Mouse (Mus musculus): ENCODE measurements at regions not wholly inside any gene's neighbourhood (a gene's known extent, or its start where the extent isn't known, plus 50 kb on each side); places are given as distances from the start of the nearest gene placed in this dataset.

DNA sequence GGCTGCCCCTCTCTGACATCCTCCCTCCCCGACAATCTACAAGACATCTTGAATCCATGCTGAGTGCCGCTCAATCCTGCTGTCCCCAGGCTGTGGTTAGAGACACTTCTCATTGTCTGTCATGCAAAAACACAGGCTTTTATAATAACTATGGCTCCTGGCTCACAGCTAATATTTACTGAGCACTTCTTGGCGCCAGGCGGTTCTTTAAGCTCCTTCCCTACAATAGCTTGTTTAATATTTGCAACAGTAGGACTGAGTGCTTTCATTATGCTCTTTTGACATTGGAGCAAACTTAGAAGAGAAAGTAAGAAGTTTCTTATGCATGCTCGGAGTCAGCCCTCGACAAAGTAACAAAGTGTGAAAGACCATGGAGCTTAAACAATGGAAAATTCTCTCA lies 151.6 kb upstream of the Irx6 start:
- DNase-seq = no peak

DNA sequence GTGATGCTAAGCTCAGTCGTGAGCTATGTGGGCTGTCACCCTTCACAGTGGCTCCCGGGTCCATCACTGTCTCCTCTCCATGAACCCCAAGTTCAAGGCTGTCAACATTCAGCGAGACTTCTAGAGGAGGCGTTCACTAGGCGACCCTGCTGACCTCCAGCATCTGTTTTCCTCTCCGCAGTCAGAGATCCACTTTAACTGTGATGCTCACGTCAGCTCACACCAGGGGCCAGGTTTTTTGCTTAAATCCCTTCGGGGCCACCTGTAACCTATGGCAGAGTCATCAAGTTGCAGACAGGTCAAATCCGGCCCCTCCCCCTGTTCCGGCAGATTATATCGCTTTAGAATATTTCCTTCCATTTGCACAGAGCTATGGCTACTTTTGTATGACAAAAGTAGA lies 144.3 kb upstream of the Irx6 start:
- DNase-seq = peak; percentile 32

DNA sequence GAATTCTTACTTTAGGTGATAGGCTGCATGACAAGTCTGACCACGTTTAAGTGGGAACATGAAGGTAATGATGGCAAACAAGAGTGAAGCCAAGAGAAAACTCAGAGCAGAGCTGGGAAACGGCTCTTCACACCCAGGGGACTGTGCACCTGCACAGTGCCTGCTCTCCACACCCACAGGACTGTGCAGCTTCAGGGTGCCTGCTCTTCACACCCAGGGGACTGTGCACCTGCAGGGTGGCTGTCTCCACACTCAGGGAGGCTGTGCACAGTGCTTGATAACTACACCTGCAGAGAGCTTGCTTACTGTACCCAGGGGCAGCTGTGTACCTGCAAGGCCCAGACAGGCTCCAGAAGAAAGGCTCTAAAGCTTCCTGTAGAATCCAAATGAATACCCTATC lies 133.5 kb upstream of the Irx6 start:
- no peak for DNase-seq

DNA sequence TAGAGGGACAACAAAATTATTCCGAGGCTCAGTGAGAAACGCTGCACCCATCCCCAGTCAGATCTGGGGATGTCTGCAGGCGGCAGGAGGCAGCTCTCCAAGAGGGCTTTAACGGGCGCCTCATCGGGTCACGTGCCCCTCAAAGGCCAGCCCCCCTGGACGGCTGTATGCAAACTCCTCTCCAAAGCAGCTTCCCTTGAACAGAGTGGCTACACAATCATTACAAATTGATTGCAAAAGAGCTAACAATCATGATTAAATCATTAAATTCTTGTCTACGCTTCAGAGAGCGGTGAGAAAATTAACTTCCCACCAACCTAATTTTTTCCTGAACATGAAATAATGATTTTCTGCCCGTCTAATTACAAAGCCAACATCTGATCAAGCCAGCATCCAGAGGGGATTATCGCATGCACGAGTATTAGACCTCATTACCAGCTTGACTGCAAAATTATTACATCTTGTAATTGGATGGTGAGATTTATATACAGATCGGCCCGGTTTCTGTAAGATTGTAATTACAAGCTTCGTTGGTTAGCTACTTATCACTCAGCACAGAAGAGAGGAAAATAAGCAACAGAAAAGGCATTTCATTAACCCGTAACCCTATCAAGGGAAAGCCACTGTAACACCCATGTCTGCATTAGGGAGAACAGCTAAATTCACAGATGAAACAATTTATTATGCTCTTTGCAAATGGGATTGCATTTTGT lies 128.6 kb upstream of the Irx6 start:
- peak; percentile 29 for DNase-seq

DNA sequence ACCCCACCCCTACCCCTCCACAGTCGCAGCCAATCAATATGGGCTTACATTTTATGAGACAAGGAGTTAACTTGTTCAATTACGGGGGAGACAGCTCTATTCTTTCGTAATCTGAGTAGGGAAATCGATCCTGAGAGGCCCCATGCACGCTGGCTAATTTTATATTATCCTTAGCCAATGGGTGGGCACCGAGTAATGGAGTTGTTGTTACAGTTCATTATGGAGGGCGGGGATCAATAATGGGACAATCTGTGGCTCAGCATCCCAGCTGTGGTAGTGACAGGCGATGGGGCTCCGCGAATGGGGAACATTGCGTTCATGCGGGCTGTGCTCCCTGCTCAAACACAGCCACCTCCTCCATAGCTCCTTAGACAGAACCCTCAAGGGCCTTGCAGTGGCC lies 118.9 kb upstream of the Irx6 start:
- DNase-seq = no peak

DNA sequence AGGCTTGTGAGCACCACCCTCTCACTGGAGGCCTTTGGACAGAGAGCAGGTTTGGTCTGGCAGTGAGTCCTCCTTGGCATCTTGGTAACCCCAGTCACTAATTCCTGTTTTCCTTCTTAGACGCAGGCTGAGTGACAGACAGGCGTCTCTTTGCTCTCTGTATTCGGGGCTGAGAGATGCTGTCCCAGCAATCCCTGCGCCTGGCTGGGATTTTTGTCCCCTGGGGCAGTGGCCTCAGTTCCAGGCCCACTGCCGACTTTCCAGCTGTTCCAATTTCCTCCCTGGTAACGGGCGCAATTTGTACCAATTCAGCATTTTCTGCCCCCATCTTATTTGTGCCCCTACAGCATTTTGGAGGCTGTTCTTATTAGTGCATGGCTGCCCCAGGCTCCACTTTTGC lies 118.5 kb upstream of the Irx6 start:
- peak; percentile 49 for DNase-seq

DNA sequence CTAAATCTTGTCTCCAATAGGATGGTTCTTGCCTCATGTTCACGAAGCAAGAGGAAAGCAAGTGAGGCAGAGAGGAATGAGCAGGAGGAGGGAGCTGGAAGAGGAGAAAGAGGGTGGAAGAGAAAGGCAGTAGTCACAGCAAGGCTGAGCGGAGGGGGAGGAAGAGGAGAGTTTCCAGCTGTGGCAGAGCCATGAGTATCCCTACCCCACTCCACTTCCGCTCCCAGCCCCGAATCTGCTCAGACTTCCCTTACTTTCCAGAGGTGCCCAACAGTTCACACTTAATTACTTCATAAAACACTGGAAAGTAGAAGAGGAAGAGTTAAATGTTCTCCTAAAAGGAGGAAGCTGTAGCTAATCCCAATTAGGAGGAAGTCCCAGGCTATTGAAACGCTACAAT lies 111.6 kb upstream of the Irx6 start:
- no peak for DNase-seq

DNA sequence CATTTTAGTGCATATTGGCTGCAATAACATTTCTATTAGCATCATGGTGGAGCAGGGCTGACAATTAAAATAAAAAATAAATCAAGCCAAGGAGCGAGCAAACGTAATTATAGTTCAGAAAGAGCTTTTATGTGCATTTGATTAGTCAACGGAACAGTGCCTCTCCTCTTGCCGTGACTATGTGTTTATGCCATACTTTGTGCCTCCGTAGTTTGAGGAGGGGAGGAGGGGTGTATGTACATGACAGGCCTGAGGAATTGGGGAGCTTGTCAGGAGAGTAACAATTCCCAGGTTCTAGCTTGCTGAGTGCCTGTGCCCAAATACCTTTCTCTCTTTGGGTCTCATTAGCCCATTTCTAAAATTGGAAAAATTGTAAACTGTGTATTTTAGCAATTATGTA lies 111.1 kb upstream of the Irx6 start:
- no peak for DNase-seq

DNA sequence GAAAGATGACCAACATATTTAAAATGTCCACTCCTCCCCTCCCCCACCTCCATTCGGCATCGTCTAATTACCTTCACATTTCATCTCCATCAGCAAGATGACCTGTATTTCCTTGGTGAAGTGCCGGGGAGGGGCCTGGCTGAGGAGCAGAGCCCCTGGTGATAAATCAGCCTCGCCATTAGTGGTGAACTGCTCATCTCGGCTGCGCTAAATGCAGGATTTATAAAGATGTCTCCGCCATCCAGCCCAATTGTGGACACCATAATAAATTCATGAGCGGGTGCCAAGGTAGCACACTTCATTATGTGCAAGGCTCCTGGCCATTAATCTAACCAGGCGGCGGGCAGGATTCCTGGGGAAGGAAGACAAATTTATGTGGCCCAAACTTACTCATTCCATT lies 104.4 kb upstream of the Irx6 start:
- DNase-seq = no peak

DNA sequence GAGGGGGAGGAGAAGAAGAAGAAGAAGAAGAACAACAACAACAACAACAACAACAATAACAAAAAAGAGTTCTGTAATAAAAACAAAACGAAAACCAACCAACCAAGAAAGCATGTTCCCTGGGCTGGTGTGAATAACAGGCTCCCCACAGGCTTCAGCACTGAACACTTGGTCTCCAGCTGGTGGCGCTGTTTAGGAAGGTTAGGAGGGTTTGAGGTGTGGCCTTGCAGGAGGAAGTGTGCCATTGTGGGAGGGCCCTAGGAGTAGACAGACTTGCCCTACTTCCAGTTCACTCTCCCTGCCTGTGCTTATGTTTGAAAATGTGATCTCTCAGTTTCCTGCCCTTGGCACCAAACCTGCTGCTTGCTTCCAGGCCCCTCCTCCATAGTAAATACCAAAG lies 94.6 kb upstream of the Irx6 start:
- DNase-seq = peak; percentile 11

DNA sequence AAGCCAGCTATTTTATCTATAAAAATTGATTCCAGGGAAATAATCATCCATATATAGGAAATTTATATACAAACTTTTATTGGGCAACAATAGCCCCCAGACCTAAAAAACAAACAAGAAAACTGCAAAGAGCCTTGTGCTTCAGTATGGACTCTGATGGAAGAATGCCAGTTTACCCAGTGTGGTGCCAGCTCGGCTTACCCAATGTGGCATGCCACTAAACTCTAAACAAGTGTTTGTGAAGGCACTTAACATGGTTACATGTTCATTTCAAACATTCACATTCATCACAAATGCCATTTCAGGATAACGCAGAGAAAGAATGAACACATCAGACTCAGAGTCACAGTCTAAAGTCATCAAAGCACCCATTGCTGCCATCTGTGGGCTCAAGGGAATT lies 93.0 kb upstream of the Irx6 start:
- no peak for DNase-seq

DNA sequence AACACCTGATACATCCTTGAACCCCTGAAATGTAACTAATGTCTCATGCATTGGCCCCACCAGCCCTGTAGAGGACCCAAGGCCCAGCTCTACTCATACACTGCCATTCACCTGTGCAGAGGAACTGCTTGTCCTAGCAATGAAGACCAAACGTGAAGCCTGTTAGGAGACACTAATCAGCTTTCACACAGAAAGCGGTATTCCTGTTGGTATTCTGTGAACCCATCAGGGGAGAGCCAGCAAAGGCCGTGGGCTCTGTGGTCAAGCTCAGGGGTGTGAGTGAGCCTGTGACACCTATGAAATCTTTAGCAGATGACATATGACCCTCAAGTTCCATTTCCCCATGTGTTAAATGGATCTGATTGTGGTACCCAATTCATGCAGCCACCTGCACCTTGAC lies 73.3 kb upstream of the Irx6 start:
- no peak for DNase-seq

DNA sequence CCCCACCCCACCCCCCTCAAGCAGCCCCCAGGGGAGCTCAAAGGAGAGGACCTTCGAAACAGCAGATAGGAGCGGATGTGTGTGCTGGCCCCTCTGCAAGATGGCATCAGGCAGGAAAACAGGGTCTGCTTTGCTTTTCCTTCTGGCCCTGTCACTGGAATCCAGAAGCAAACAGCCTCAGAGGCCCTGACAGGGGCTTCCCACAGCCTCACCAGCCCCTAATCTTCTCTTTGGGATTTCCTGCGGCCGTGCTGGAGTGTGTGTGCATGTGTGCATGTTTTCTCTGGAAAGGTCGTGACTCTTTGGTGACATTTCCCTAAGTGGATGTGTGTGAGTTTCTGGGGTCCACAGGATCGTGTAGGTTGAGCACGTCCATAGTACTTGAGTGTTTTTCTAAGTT lies 71.1 kb upstream of the Irx6 start:
- DNase-seq = no peak

DNA sequence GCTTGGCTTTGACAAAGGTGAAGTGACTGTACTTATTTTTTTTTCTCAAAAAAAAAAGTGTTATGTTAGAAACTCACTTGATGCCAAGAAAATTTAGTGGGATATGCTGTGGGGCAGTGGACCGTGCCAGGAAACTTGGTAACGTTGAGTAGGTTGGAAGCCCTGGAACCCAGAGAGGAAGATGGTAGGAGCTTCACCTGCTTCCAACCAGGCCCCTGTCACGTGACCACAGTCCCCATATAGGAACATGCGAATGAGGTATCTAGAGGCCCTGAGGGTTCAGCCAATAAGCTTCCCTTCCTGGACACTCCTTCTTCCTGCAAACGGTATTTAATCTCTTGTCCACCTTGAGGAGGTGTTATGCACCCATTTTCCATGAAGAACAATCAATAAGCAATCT lies 68.5 kb upstream of the Irx6 start:
- no peak for DNase-seq

DNA sequence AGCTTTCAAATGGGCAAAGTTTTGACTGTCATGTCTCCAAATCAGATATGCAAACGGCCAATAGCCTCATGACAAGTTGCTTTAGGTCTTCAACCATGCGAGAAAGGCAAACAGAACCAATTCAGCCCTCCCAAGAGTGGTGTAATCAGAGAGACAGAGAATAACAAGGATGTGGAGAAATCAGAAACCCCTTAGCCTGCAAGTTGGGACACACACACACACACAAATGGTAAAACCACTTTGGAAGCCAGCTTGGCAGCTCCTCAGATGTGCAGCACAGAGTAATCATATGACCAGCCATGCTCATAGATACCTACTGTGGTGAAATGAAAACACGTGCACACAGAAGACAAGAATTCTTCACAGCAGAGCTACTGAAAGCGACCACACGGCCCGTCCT lies 66.5 kb upstream of the Irx6 start:
- no peak for DNase-seq

DNA sequence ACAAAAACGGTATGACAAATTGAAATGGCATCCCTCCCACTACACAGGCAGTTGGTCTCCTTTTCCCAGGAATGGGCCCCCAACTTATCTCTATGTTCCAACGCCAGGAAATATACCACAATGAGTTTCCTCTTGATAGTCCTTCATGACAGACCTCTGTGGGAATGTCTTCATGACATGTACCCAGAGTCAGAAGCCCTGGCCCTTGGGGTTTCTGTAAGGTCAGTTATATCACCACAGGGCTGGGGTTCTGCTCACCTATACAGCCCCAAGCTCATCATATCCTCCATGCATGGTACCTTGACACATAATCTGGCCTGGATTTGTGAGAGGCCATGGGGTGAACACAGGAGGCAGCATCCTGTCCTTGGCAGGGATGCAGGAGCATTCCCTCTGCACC lies 64.2 kb upstream of the Irx6 start:
- DNase-seq = no peak

DNA sequence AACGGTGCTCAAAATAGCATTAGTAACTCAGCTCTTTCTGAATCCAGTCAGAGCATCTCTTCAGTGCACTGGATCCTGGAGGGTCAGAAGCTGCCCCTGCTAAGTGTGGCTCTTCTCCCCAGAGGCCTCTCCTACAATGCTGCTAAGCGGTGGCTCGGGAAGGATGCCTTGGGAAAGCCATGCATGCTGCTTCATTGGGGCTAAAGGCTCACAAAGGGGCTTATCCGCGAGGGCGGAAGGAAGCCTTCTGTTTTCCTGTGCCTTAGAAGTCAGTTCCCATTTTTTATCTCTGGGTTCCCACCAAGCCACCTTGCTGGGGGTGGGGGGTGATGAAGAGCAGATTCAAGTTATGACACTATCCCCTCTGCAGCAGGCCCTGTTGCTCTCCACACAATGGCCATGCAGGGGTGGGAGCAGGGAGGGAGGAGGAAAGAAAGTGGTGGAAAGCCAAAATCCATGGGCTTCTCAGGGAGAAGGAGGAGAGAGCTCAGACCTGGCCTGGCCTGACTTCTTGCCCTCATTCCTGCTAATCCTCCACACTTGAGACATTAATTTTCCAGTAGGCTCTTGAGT lies 63.5 kb upstream of the Irx6 start:
- DNase-seq = no peak

DNA sequence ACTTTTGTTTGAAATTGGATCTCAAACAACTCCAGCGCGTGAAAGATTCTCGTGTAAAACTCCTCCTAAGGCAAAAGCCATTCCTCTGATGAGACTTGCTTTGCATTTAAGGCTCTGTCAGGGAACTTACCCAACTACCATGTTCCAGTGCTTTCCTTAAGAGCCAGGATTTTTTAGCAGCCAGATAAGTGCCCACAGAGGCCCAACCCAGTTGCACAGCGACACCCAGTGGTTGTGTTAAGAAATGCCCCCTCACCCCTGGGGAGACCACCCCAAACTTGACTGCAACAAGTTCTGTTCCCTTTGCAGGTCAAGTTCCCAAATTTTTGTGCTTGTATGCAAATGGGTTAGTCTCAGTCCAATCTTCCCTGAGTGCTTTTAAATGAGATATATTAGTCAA lies 60.6 kb upstream of the Irx6 start:
- DNase-seq = peak; percentile 28

DNA sequence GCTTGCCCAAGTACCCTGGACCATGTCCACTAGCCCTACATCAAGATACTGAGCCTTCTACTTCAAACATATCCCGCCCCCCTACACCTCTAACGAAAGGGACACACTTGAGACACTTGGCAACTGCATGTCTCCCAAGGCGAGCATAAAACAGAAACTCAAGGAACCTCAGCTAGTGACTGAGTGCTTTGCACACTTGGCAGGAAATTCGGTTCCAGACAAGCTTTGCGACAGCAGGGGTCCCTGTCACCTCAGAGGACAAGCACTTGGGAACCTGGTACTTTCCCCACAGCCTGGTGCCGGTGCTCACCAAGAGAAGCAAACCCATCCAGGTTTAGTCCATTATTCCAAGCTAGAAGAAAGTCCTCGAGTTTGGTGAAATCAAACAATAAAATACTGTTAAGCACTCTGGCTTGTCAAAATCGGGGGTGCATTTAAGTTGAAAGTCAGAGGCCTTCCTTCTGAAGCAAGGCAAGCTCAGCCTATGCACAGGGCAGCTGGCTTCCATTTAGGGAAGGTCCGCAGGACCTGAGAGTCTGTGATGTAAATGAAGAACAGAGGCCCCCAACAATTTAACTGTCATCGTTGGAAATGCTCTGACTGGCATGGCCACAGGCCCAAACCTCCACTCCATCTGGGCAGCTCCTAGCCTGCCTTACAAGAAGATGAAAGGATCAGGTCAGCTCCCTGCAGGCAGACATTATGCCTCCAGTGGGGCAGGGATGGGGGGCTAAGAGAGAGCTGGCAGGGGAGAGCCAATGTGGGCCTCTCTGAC lies 57.6 kb upstream of the Irx6 start:
- no peak for DNase-seq

DNA sequence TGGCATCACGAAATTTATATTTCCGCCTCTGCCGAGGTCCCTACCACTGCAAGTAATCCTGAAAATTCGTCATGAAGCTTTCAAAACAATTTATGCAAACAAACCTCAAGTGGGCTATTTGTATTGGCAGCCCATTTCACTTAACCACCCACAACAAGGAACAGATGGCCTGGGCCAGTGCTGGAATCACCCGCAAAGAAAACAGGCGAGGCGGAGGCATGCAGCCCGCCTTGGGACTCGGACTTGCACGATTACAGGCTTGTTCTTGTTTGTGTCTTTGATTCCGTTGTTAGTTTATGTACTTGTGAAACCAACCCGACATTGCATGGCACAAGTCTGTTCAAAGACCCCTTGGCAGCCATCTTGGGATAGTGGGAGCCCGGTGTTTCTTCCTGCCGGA lies 55.8 kb upstream of the Irx6 start:
- no peak for DNase-seq
